Mouse (Mus musculus) natural killer cell, adult 2 months (primary cell): ENCODE measurements around the gene Loxl1.

ENCODE experiments used
- DNase-seq, 2 experiments: peaks; one replicate each; pipeline ENCODE4 v3.0.0; 2022; ENCODE audit warnings: low spot score in 2 of 2

Gene Loxl1

DNA sequence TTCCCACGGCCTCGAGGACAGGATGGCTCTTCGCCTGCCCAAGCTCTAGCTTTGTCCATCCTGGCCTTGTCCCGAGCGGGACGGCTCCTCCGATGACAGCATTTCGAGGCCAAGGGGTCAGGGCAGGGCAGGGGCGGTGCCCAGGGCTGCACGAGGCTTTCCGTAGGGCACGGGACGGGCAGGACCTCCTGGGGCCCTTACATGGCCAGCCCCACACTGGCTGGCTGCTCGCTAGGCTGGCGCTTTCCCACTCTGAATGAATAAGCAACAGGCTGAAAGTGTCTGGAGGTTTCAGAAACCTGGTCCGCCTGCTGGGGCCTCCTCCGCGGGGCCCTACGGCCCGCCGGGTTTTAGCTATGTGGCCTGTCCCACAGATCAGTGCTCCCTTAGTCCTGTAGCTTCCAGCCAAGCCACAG, at the start of gene Loxl1:
TSS of gene Loxl1 (minus strand) at position 243 of the 416 bp plus-strand sequence.
- no peak for DNase-seq

DNA sequence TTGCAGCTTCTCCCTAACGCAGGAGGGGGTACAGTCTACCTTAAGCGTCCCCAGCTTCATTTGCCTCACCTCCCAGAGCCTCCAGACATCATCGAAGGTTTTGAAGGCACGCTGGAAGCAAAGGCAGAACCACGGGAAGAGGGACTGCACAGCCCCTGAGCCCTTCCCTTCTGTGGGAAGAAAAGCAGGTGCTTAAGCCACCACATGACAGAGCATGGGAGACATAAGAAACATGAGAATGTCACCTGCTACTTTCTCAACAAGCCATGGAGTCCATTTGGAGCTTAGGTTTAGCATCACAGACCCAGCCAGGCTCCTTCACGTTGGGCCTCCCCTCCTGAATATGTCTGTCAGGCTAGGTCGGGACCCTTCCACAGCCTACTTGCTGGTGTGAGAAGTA, 49.0 kb upstream of the Loxl1 start:
- no peak for DNase-seq

DNA sequence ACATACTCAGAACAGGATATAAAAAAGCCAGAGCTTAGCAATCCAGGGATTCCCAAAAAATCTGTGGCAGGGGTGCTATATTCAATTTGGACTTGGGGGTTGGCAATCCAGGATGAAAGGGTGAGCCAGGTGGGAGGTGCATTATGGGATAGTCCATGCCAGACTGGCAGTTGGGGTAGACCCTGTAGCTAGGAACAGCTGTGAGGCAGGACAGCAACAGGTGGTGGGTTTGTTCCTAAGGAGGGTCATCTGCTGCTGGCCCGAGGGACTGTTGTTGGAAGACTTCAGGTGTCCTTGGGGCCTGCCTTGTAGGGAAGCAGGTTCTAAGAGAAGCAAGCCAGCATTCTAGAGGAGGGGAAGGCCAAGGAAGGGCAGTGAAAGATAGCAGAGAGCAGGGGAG, 48.4 kb upstream of the Loxl1 start:
- no peak for DNase-seq

DNA sequence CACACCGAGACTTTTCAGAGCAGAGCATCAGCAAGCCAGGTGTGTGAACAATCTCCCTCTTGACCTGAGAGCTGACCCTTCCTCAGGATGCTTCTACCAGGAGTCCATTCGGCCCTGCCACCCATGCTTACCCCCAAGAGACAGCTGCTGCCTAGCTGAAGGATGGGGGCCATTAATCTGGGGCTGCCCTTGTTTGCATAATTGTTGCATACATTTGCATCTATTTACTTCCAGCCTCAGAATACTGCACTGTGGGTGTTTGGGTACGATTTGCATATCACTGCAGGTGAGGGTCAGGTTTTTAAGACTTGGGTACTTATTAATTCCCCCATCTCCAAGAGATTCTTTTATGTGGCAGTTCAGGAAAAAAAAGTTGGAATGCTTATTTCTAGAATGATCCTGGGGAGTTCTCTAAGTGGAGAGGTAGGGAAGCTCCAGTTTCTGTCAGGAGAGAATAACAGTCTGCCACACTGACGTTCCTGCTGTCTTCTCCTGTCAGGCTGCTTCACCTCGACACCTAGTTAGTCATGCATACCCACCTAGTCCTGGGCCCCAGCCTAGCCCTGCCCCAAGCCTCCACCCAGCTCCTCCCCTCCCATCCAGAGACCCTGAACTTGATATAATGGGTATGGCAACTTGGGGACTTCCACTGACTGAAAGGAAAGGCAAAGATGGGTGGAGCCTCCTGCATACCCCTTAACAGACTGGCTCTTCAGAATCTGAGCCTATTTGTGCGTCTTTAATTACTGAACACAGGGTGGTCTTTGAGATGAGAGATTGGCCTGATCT, 42.5 kb upstream of the Loxl1 start:
- DNase-seq, result no peak

DNA sequence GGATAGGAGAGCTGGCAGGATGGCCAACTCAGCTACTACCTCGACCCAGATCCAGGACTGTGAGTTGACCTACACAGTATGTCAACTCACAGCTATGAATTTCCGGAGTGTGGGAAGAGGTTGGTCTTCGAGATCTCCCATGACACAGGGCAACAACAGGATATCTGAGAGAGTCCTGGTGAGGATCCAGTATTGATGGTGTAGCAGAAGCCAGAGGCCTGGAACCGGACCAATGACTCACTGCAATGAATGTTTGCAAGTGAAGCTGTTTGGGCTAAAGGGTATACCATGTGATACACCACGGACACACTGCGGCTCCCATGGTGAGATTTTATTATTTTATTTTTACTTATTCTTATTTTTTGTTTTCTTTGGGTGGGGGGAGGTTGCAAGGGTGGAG, 41.7 kb upstream of the Loxl1 start:
- DNase-seq, result no peak

DNA sequence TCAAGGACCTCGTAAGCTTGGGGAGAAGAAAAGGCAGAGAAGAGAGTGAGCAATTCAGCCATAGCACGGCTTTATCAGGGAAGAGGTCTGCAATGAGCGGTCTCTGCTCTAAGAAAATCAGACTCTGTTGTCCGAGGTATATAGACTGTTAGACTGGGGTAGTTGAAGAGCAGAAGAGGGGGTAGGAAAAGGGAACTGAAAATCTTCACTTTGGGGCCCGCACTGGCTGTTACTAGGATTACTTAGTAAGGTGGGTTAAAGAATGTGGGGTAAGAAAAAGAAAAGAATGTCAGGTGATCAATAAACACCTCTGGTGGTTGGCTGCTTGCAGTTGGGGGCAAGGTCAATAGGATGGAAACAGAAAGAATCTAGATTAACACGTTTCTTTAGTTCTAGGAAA, 40.2 kb upstream of the Loxl1 start:
- DNase-seq, result no peak

DNA sequence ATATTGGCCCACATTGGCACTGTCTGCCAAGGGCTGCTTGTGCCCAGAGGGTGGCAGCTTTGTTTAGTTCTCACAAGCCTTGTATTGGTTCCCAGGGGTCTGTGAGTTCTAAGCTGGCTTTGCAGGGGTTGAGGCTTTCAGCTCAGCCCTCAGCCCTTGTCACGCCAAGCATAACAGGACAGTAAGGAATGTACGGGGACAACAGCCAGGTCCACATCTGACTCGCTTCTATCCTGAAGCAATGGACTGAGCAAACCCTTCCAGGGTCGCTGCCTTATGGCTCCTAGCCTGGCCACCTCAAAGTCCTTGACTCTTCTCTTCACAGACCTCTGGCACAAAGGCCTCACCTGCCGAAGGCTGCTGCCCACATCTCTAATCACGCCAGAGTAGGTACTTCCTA, 34.8 kb upstream of the Loxl1 start:
- no peak for DNase-seq

DNA sequence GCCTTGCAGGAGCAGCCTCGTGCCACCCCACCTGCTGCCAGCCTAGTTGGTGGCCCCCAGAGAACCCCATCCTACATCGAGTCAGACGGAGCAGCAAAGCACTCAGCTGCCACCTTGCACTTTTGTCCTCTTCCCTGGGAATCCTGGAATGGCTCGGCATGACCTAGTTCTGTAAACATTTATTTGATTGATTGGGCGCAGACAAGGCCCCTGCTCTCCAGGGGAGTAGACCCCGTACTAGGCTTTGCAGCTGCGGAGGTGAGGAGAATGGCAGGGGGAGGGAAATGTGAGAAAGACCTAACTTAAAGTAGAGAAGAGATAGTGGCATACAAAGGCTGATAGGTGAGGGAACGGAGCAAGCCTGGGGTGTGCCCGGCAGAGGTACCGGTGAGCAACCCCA, 33.5 kb upstream of the Loxl1 start:
- no peak for DNase-seq

DNA sequence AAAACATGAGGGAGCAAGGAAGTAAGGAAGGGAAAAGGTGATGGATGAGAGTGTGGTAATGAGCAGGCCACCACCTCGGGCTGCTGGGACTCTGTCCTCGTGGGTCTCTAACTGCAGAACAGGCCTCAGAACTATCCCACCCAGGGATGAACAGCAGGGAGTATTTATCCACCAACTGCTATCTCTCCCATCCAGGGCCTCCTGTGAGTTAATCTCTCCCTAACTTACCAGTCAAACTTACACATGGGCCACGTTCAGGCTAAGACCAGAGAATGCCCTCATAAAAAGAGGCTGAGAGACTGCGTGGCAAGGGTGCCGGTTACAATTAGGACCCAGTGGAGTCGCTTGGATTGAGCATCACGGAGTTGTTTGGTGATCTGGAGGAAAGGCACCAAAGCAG, 33.0 kb upstream of the Loxl1 start:
- no peak for DNase-seq

DNA sequence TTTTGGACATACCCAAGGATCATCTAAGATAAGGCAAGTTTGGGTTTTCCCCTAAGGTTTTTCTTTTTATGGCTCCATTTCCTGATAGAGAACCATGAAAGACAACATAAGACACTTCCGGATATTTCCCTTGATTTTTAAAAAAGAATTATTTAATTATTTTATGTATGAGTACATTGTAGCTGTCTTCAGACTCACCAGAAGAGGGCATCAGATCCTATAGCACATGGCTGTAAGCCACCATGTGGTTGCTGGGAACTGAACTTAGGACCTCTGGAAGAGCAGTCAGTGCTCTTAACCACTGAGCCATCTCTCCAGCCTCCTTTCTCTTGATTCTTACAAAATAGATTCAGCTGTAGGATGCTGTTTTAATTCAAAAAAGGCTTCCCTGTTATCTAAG, 28.8 kb upstream of the Loxl1 start:
- no peak for DNase-seq

DNA sequence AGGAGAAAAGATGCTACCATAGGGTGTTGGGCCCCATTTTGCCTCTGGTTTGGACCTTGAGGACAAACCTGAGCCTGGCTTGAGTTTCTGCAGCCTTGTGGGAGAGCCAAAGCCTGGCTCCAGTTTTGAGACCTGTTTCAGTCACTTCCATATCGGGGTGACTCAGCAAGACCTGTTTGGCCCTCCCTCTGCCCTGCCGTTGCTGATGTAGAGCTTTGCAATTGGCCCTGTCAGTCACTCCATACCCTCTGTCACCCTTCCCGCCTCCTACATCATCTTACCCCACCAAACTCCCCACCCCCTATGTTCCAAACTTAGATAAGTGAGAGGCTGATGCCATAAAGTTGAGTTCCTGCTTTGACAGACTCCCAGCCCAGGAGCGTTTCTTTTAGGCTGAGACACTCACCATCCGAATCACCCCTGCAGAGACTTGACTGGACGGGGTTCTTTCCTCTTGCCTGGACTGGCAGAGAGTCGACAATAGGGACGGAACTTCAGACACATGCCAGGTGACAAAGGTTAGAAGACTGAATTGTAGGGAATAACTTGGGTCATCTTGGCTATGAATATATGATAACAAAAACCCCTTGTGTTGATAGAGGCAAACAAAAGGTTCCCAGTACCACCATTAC, 23.8 kb upstream of the Loxl1 start:
- DNase-seq, result no peak

DNA sequence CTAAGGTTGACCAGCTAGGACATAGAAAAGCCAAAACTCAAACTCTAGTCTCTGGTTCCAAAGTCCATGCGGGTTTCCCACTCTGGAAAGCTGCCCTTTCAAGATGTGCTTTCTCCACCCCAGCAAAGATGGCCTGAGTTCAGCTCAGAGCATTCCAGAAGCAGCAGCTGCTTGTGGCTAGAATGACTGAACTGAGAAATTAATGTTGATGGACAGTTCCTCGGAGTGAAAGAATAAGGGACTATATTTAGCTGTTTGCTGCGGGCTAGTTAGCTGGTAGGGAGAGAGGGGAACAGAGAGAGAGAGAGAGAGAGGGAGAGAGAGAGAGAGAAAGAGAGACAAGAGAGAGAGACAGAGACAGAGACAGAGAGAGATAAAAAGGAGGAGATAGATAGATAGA, 18.3 kb upstream of the Loxl1 start:
- DNase-seq, result no peak

DNA sequence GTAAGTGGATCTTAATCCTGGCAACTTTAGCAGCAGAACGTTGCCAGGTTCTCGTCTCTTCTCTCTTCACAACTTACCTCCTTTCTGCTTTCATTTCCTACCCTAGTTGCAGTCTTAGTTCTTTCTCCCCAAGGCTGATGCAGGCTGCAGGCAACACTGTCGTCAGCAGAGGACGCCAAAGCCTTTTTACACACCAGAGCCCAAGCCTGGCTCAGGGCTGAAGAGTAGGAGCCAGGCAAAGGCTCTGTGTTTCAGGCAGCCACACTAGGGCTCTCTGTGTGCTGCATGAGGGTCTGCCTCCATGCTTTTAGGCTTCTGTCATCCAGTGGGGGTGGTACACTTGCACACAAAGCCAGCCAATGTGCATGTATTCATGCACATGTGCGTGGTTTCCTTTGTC, 17.3 kb upstream of the Loxl1 start:
- no peak for DNase-seq

DNA sequence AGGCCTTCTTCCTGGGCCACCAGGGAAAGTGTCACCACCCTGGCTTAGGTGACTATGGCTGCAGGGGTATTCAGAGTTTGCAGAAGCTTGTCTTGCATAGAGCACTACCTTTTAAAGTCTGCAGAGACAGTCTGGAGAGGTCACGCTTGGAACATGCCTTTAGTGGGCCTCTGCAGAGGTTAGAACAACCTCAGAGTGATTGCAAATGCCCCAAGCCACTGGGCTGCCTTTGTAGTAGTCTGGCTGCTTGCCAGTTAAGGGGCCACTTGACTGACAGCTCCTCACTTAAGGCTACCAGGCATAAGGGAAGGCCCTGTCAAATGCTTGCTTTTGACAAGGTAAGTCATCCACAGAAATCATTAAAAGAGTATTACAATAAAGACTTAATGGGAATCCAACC, 14.4 kb upstream of the Loxl1 start:
- DNase-seq, result no peak

DNA sequence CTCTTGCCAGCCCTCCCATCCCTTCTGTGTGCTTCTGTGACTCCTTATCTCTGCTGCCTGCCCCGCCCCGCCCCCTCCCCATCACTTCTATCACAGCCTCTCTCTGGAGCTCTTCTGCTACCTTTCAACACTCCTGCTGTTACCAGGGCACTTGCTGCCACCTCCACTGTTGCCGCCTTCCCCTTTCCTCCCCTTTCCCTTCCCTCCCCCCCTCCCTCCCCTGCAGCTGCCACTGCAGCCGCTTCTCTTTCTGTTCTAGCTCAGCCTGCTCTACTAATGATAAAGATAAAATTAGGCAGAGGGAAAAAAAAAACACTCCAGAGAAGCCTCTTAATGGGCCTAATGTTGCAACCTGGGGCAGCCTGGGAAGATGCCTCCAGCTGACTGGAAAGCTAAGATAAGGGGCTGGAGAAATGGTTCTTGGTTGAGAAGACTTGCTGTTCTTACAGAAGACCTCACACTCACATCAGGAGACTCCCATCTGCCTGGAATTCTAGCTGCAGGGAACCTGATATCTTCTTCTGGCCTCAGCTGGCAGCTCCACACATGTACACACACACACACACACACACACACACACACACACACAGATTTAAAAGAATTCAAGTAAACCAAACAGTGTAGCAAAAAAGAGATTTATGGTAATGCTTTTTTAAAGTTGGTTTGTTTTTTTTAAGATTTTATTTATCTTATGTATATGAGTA, 13.6 kb upstream of the Loxl1 start:
- no peak for DNase-seq

DNA sequence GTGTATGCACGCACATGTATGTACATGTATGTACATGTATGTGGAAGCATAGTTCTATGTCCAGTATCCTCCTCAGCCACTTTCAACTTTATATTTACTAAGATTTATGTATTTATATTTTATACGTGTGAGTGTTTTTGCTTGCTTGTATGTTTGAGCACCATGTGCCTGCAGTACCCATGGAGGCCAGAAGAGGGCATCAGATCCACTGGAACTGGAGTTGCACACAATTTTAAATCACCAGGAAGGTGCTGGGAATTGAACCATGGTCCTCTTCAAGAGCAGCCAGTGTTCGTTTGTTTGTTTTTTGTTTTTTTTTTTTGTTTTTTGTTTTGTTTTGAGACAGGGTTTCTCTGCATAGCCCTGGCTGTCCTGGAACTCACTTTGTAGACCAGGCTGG, 8.7 kb upstream of the Loxl1 start:
- DNase-seq, result no peak

DNA sequence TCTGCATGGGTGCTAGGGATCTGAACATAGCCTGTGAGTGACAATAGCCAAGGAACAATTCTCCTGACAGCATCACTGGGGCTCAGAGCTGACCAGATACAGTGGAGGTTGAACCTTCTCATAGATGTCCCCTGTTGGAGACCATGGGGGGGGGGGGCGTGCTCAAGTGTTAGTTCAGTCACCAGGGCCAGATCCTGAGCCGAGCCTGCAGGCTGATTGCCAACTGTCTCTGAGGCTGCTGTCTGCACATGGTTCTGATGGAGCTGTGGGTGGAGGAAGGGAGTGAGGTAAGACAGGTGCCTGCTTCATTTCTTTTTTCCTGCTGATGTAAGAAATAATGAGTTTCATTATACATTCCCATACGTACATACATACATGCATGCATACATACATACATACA, 5.3 kb upstream of the Loxl1 start:
- DNase-seq, result no peak

DNA sequence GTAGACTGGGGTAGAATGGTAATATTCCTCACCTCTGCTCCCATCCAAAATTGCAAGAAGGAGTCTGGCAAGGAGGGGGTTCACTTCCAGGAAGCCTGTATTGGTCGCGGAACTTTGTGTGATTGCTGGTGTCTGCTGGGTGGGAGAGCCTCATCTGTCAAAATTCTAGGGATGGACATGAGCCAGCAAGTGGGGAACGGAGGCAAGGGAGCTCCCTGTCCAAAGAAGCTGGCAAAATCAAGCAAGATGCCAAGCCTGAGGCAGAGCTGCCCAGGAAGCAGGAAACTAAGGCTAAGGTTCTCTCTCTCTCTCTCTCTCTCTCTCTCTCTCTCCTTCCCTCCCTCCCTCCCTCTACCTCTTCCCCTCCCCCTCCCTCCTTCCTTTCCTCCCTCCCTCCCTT, 4.4 kb upstream of the Loxl1 start:
- DNase-seq, result no peak

DNA sequence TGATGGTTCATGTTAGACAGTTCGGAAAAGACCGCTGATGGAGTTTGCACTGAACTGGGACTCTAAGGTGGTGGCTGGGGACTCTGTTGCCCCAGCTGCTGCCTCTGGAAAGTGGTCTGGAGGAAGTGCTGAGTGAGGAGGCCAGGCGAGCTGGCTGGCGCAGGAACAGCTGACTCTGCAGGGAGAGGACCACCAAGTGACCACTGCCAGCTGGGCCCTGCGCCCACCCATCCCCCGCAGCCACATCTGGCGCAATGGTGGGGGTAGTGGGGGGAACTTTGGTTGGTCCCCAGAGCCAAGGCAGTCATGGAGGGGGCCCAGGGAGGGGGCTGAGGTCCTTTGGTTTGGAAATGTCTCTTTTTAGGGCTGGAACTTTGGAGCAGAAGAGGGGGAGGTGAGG, 3.8 kb upstream of the Loxl1 start:
- no peak for DNase-seq

DNA sequence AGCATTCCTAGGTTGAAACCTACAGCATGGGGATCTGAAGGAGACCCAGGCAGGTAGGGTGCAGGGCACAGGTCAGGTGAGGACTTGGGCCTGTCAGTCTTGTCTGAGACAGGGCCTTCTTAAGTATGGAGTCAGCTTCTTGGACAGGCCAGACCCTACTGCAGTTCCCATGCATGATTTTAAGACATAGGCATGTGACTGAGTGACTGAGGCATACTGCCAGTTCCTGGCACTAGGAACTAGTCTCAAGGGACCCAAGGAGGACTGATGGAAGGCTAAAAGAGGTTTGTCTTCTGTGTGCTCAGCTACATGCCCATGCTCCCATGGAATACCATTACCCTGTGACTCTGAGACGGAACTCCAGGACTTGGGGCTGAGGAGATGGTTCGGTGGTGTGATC, 2.9 kb upstream of the Loxl1 start:
- no peak for DNase-seq

DNA sequence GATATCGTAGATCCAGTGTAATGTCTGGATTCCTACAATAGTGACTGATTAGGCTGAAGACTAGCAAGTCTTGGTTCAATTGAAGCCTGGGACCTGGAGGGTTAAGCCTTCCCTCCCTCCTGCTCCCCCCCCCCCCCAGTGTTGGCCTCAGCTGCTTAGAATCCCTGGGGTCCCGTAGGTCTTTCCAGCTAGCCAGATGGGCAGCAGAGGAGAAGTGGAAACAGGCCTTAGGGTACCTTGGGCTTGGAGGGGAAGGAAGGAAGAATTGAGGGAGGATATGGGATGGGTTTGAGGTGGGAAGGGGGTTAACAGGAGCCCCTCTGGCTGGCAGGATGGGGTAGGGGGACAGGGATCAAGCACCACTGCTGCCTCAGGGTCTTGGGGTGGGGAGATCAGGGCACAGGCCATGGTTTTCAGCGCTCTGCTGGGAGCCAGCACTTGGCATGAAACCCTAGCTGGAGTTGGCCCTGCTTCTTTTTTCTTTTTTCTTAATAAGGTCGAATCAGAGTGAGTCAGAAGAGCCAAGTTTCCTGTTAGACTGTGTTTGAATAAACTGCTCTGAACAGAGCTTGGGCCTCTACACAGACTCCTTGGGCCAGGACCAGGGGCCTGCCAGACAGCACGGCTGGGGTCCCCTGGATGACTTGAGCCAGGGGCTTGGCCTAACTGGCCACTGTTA, 1.8 kb upstream of the Loxl1 start:
- no peak for DNase-seq

DNA sequence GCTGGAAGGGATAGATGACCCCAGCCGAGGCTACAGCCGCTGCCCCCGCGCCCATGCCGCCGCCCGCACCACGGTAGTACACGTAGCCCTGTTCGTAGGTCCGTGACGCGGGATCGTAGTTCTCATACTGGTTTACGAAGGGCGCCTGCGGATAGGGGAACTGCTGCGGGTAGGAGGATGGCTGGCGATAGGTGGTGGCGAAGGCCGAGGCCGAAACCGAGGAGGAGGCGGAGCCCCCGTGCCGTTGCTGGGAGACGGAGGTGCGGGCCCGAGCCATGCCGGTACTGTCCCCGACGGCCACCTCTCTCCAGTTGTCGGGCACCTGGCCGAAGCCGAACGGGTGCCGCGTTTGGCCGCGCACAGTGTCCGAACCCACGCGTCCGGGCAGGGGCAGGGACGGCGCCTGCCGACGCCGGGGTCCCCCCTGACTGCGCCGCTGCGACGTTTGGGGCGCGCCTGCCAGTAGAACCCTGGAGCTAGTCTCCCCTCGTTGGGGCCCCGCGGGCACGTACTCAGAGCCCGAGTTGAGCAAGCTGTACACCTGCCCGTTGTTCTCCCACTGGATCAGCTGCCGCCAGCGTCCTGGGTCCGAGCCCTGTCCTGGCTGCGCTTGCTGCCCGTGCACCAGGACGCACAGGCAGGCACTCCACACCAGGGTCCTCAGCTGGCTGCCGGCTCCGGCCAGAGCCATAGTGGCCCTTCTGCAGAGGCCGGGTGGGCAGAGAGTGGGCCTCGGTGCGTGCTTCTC, 616 bp downstream of the Loxl1 start:
- DNase-seq, result no peak
